Mouse (Mus musculus) lung, adult 2 months (tissue): ENCODE results near the gene Zfp612.

Experiments
- CTCF ChIP-seq: fragments of 200-500 bp; IDR thresholded peaks from 2 replicates; pipeline ENCODE4 v1.5.1; 2011; ENCODE audit warnings: mild to moderate bottlenecking, low read length, control low read depth; ENCODE audit not compliant: insufficient read depth
- POLR2A ChIP-seq: fragments of 200-500 bp; IDR thresholded peaks from 2 replicates; pipeline ENCODE4 v1.6.1; 2011; ENCODE audit warnings: low read depth, mild to moderate bottlenecking, control low read depth, low read length, borderline replicate concordance; ENCODE audit errors: extremely low read depth

DNA sequence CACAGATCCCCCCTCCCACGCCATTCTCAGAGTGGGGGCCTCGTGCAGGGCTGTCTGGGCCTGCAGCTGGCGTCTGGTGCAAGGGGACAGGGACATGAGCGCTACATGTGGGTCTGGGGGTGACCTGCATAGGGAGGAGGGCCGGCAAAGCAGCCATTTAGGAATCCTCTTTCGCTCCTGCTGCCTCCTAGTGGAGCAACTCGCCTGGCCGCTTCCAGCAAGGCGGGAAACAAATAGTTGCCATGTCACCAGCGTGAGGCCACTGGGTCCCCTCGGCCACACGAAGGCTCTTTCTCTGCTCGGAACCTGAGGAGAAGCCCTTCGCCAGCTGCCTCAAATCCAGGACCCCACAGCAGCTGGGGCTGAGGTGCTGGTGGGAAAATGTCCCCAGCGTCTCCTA, 22.1 kb downstream of the Zfp612 start:
- TF ChIP-seq CTCF (no peak), POLR2A (no peak)
